Mouse (Mus musculus) WW6 (cell line): Measurements from ENCODE around the gene Tusc2.
"Not testable (repeated sequence)": the region's sequence is repeated elsewhere in the genome, so short reads cannot be mapped to it uniquely, and the experiment has no call there.

Experiments
- DNase-seq: peaks from one replicate; pipeline ENCODE4 v3.0.0-alpha.2; 2013; ENCODE audit warnings: low read depth, low spot score

Gene Tusc2

GRCm38 (mm10) chr9:107568331-107569261, 5.5 kb downstream of the Tusc2 start:
- DNase-seq: no peak

GRCm38 (mm10) chr9:107569270-107569669, 6.2 kb downstream of the Tusc2 start:
- no peak for DNase-seq

GRCm38 (mm10) chr9:107570016-107570415, 7.0 kb downstream of the Tusc2 start:
- DNase-seq: no peak

GRCm38 (mm10) chr9:107570845-107571244, 7.8 kb downstream of the Tusc2 start:
- DNase-seq: no peak

- no peak for DNase-seq
Observed at GRCm38 (mm10) chr9:107571534-107572326, 8.7 kb downstream of the Tusc2 start.

- DNase-seq: no peak
Observed at GRCm38 (mm10) chr9:107572327-107572662, 9.2 kb downstream of the Tusc2 start.

GRCm38 (mm10) chr9:107573774-107574173, 10.7 kb downstream of the Tusc2 start:
- not testable (repeated sequence) for DNase-seq

- DNase-seq: no peak
Observed at GRCm38 (mm10) chr9:107575579-107576356, 12.7 kb downstream of the Tusc2 start.

- DNase-seq: no peak
Observed at GRCm38 (mm10) chr9:107576357-107577107, 13.5 kb downstream of the Tusc2 start, which contains the start of gene Hyal1. Gene Hyal1 (plus strand): TSS chr9:107576927.

GRCm38 (mm10) chr9:107577871-107578270, 14.8 kb downstream of the Tusc2 start:
- no peak for DNase-seq

- DNase-seq: no peak
Observed at GRCm38 (mm10) chr9:107578587-107578986, 15.5 kb downstream of the Tusc2 start, which contains the start of gene Naa80. Gene Naa80 (plus strand): TSS chr9:107578887.

- no peak for DNase-seq
Observed at GRCm38 (mm10) chr9:107579023-107579900, 16.2 kb downstream of the Tusc2 start.

- no peak for DNase-seq
Observed at GRCm38 (mm10) chr9:107580501-107581317, 17.7 kb downstream of the Tusc2 start, which contains the start of gene Hyal3. Gene Hyal3 (plus strand): TSS chr9:107580818.

GRCm38 (mm10) chr9:107581584-107581983, 18.5 kb downstream of the Tusc2 start:
- DNase-seq: no peak

GRCm38 (mm10) chr9:107582509-107583062, 19.5 kb downstream of the Tusc2 start:
- DNase-seq: no peak

- DNase-seq: no peak
Observed at GRCm38 (mm10) chr9:107583174-107583573, 20.1 kb downstream of the Tusc2 start.

- DNase-seq: no peak
Observed at GRCm38 (mm10) chr9:107586504-107586903, 23.4 kb downstream of the Tusc2 start.

GRCm38 (mm10) chr9:107586974-107587832, 24.1 kb downstream of the Tusc2 start, which contains the start of gene Ifrd2:
Gene Ifrd2 (plus strand): TSS chr9:107587642.
- DNase-seq: peak; percentile 95
